Mouse (Mus musculus) v-Abl transformed pro-B cells (cell line): ENCODE data around the gene Rybp.

Source experiments
- in situ Hi-C, 2 experiments: fragments of 400-800 bp; cut with MboI; formaldehyde crosslinking; loops; one replicate each; pipeline ENCODE4 v1.15.1; 2025; ENCODE audit not compliant: unreplicated experiment in 2 of 2

Gene Rybp

GRCm38 (mm10) chr6:100289058-100289457 is 1.8 kb upstream of the Rybp start:
- in situ Hi-C loops, result loop anchor here (10.0 to 25.0 kb wide), 4 partner anchors 124 to 627 kb away; partner anchors contain the start of genes Eif4e3 (in 2 of the 2), Gm20696 (in 2 of the 2) and Ppp4r2 (in 2 of the 2)

- in situ Hi-C loops, result loop anchor here (10.0 to 25.0 kb wide), 4 partner anchors 124 to 626 kb away; partner anchors contain the start of genes Eif4e3 (in 2 of the 2), Gm20696 (in 2 of the 2) and Ppp4r2 (in 2 of the 2)
Measured at GRCm38 (mm10) chr6:100288730-100289035, 1.4 kb upstream of the Rybp start.

- in situ Hi-C loops, result loop anchor here (10.0 to 25.0 kb wide), 4 partner anchors 123 to 626 kb away; partner anchors contain the start of genes Eif4e3 (in 2 of the 2), Gm20696 (in 2 of the 2) and Ppp4r2 (in 2 of the 2)
Measured at GRCm38 (mm10) chr6:100288016-100288729, 888 bp upstream of the Rybp start.

GRCm38 (mm10) chr6:100286573-100287333 is 532 bp downstream of the Rybp start:
- in situ Hi-C loops, result loop anchor here (10.0 to 25.0 kb wide), 4 partner anchors 122 to 624 kb away; partner anchors contain the start of genes Eif4e3 (in 2 of the 2), Gm20696 (in 2 of the 2) and Ppp4r2 (in 2 of the 2)

GRCm38 (mm10) chr6:100285985-100286572 is 1.2 kb downstream of the Rybp start:
- in situ Hi-C loops, result loop anchor here (10.0 to 25.0 kb wide), 4 partner anchors 121 to 624 kb away; partner anchors contain the start of genes Eif4e3 (in 2 of the 2), Gm20696 (in 2 of the 2) and Ppp4r2 (in 2 of the 2)

- in situ Hi-C loops, result loop anchor here (25.0 kb wide), 2 partner anchors 558 to 617 kb away; partner anchors contain the start of genes Eif4e3 (in 2 of the 2), Gm20696 (in 2 of the 2) and Ppp4r2 (in 2 of the 2)
Measured at GRCm38 (mm10) chr6:100278841-100279240, 8.4 kb downstream of the Rybp start.

GRCm38 (mm10) chr6:100276344-100276743 is 10.9 kb downstream of the Rybp start:
- in situ Hi-C loops, result loop anchor here (25.0 kb wide), 2 partner anchors 561 to 614 kb away; partner anchors contain the start of genes Eif4e3 (in 2 of the 2), Gm20696 (in 2 of the 2) and Ppp4r2 (in 2 of the 2)

GRCm38 (mm10) chr6:100275643-100276042 is 11.6 kb downstream of the Rybp start:
- in situ Hi-C loops, result loop anchor here (25.0 kb wide), 2 partner anchors 562 to 613 kb away; partner anchors contain the start of genes Eif4e3 (in 2 of the 2), Gm20696 (in 2 of the 2) and Ppp4r2 (in 2 of the 2)

- in situ Hi-C loops, result no loop called here
Measured at GRCm38 (mm10) chr6:100273556-100273955, 13.7 kb downstream of the Rybp start.

GRCm38 (mm10) chr6:100271992-100272391 is 15.3 kb downstream of the Rybp start:
- in situ Hi-C loops, result no loop called here

GRCm38 (mm10) chr6:100270765-100271164 is 16.5 kb downstream of the Rybp start:
- in situ Hi-C loops, result no loop called here

GRCm38 (mm10) chr6:100259607-100260006 is 27.7 kb downstream of the Rybp start:
- in situ Hi-C loops, result no loop called here

- in situ Hi-C loops, result no loop called here
Measured at GRCm38 (mm10) chr6:100258278-100258677, 29.0 kb downstream of the Rybp start.

GRCm38 (mm10) chr6:100255411-100255810 is 31.9 kb downstream of the Rybp start:
- in situ Hi-C loops, result no loop called here

- in situ Hi-C loops, result no loop called here
Measured at GRCm38 (mm10) chr6:100254671-100255070, 32.6 kb downstream of the Rybp start.

GRCm38 (mm10) chr6:100244474-100244873 is 42.8 kb downstream of the Rybp start:
- in situ Hi-C loops, result no loop called here

GRCm38 (mm10) chr6:100235036-100235435 is 52.2 kb downstream of the Rybp start:
- in situ Hi-C loops, result no loop called here

GRCm38 (mm10) chr6:100233522-100233921 is 53.8 kb downstream of the Rybp start:
- in situ Hi-C loops, result no loop called here

GRCm38 (mm10) chr6:100233061-100233460 is 54.2 kb downstream of the Rybp start:
- in situ Hi-C loops, result no loop called here

GRCm38 (mm10) chr6:100226204-100226603 is 61.1 kb downstream of the Rybp start:
- in situ Hi-C loops, result no loop called here
